Mouse (Mus musculus): ENCODE data around the gene Tbp.
A peak's percentile ranks its signal among the peaks of the same experiment; 100 is the strongest.

- TF ChIP-seq CTCF (IDR thresholded peaks at IDR 0.05; ENCODE audit: borderline replicate concordance, extremely low read depth, insufficient read depth, insufficient read length) = no peak
- peak; percentile 64; the same call in 1 of the 2 replicates for TF ChIP-seq POLR2A (IDR thresholded peaks at IDR 0.05; ENCODE audit: borderline replicate concordance, extremely low read depth, insufficient read depth, insufficient read length, poor library complexity, severe bottlenecking)
Measured at GRCm38 (mm10) chr17:15497882-15498752, 1.6 kb upstream of the Tbp start.

Data from brain, embryonic 14.5 days (tissue).